Mouse (Mus musculus) stomach, embryonic 14.5 days (tissue): Measurements from ENCODE around the gene Vwa2. TPM values are rescaled to one million over a fixed set of nuclear protein-coding genes. Genes with fewer than 3 reads are reported as not detected.

Experiments used
- ATAC-seq: fragments of 200-750 bp; cut with Nextera tagmentation; 2 replicates; pipeline ENCODE4 v1.8.0; 2017; ENCODE audit warnings: low read depth, moderate TSS enrichment; ENCODE audit not compliant: insufficient number of reproducible peaks, insufficient read depth, low FRiP score
- H3K27ac ChIP-seq: fragments of 300-500 bp; sonication (generic); 2 replicates; pipeline ENCODE4 v1.5.1; 2014; ENCODE audit warnings: mild to moderate bottlenecking, low read length, moderate library complexity, mixed read lengths
- H3K27me3 ChIP-seq: fragments of 300-500 bp; sonication (generic); 2 replicates; pipeline ENCODE4 v1.6.1; 2014; ENCODE audit warnings: low read length, control low read depth, mixed read lengths; ENCODE audit not compliant: control insufficient read depth, insufficient read depth
- H3K36me3 ChIP-seq: fragments of 300-500 bp; sonication (generic); 2 replicates; pipeline ENCODE4 v1.6.1; 2014; ENCODE audit warnings: mild to moderate bottlenecking, control low read depth, low read length, moderate library complexity, mixed read lengths; ENCODE audit not compliant: control insufficient read depth, insufficient read depth
- H3K4me1 ChIP-seq: fragments of 300-500 bp; sonication (generic); 2 replicates; pipeline ENCODE4 v1.6.1; 2014; ENCODE audit warnings: low read length, control low read depth, mixed read lengths; ENCODE audit not compliant: control insufficient read depth, insufficient read depth
- H3K4me2 ChIP-seq: fragments of 300-500 bp; sonication (generic); replicated peaks from 2 replicates; pipeline ENCODE4 v1.6.1; 2014; ENCODE audit warnings: low read depth, low read length, control low read depth
- H3K4me3 ChIP-seq: fragments of 300-500 bp; sonication (generic); 2 replicates; pipeline ENCODE4 v1.5.1; 2014; ENCODE audit warnings: low read depth, low read length, control low read depth
- H3K9ac ChIP-seq: fragments of 300-500 bp; sonication (generic); replicated peaks from 2 replicates; pipeline ENCODE4 v1.6.1; 2014; ENCODE audit warnings: low read depth, mild to moderate bottlenecking, control low read depth, low read length, moderate library complexity, mixed read lengths
- H3K9me3 ChIP-seq: fragments of 300-500 bp; sonication (generic); 2 replicates; pipeline ENCODE4 v1.6.1; 2016; ENCODE audit warnings: low read depth, low read length, control low read depth; ENCODE audit not compliant: control insufficient read depth
- WGBS: fragments of 180-500 bp; shearing (Covaris S2); extraction: QIAGEN DNeasy Blood & Tissue Kit; methylation state at CpG from one replicate; pipeline ENCODE4 v1.1.7; 2014; 5-methylcytosine and 5-hydroxymethylcytosine counted together
- polyA plus RNA-seq: library from polyadenylated mRNA; unstranded; fragments of >200 nt; fragmentation: Nextera tagmentation; extraction: Ambion mirVana; gene quantifications from 2 replicates; pipeline ENCODE4 v1.2.1, GENCODE M21; 2014

Gene Vwa2
- polyA plus RNA-seq, 1 experiment from 2014 or later, result 3.3 TPM

- no peaks in the 10 kb centered on the region for H3K27me3 ChIP-seq
- no peaks in the 10 kb centered on the region for H3K36me3 ChIP-seq
- no peak overlapping the region for H3K4me2 ChIP-seq
- H3K9me3 ChIP-seq, result no peaks in the 10 kb centered on the region
- H3K4me3 ChIP-seq, result no peak overlapping the region
- peaks cover 33% of the 10 kb centered on the region for H3K4me1 ChIP-seq
- H3K27ac ChIP-seq, result peak overlapping the region; percentile 27; the same call in 1 of the 2 replicates
- WGBS, result 75% methylated on average over 20 of the region's 20 CpGs
- no peak overlapping the region for H3K9ac ChIP-seq
- no peak for ATAC-seq
Measured at GRCm38 (mm10) chr19:56955568-56956513, 81.8 kb downstream of the Vwa2 start.

GRCm38 (mm10) chr19:56958011-56958410, 84.0 kb downstream of the Vwa2 start:
- no peaks in the 10 kb centered on the region for H3K9me3 ChIP-seq
- no peak overlapping the region for H3K4me2 ChIP-seq
- no peak overlapping the region for H3K9ac ChIP-seq
- H3K27ac ChIP-seq, result peak overlapping the region; percentile 69; the same call in 1 of the 2 replicates
- no peak for ATAC-seq
- H3K4me1 ChIP-seq, result peaks cover 33% of the 10 kb centered on the region
- H3K36me3 ChIP-seq, result no peaks in the 10 kb centered on the region
- H3K27me3 ChIP-seq, result no peaks in the 10 kb centered on the region
- H3K4me3 ChIP-seq, result no peak overlapping the region
- WGBS, result 37% methylated on average over 4 of the region's 4 CpGs

GRCm38 (mm10) chr19:56958582-56959021, 84.6 kb downstream of the Vwa2 start:
- H3K27ac ChIP-seq, result peak overlapping the region; percentile 69
- peak; percentile 71; the same call in 1 of the 2 replicates for ATAC-seq
- H3K9me3 ChIP-seq, result no peaks in the 10 kb centered on the region
- WGBS, result 17% methylated on average over 6 of the region's 6 CpGs
- H3K4me1 ChIP-seq, result peaks cover 33% of the 10 kb centered on the region
- H3K9ac ChIP-seq, result no peak overlapping the region
- no peaks in the 10 kb centered on the region for H3K36me3 ChIP-seq
- H3K27me3 ChIP-seq, result no peaks in the 10 kb centered on the region
- no peak overlapping the region for H3K4me2 ChIP-seq
- H3K4me3 ChIP-seq, result no peak overlapping the region

- Histone ChIP-seq H3K4me3 (no peak overlapping the region), H3K4me2 (no peak overlapping the region)
- 86% methylated on average over 2 of the region's 2 CpGs for WGBS
Measured at GRCm38 (mm10) chr19:56959057-56959456, 85.0 kb downstream of the Vwa2 start.

GRCm38 (mm10) chr19:56959601-56960000, 85.6 kb downstream of the Vwa2 start:
- H3K27me3 ChIP-seq, result no peaks in the 10 kb centered on the region
- no peak for ATAC-seq
- 66% methylated on average over 3 of the region's 3 CpGs for WGBS
- peak overlapping the region; percentile 69 for H3K27ac ChIP-seq
- no peak overlapping the region for H3K4me3 ChIP-seq
- no peak overlapping the region for H3K4me2 ChIP-seq
- no peak overlapping the region for H3K9ac ChIP-seq
- H3K36me3 ChIP-seq, result no peaks in the 10 kb centered on the region
- peaks cover 24% of the 10 kb centered on the region for H3K4me1 ChIP-seq
- no peaks in the 10 kb centered on the region for H3K9me3 ChIP-seq

More at GRCm38 (mm10) chr19:56959057-56959456, 85.0 kb downstream of the Vwa2 start:
- Histone ChIP-seq H3K36me3 (no peaks in the 10 kb centered on the region), H3K27me3 (no peaks in the 10 kb centered on the region), H3K9me3 (no peaks in the 10 kb centered on the region), H3K4me1 (peaks cover 29% of the 10 kb centered on the region), H3K9ac (no peak overlapping the region), H3K27ac (peak overlapping the region; percentile 69)
- ATAC-seq, result no peak

Other genes starting within 250 kb of the Vwa2 start
- gene Adrb1, start 152.1 kb upstream of the Vwa2 start, polyA plus RNA-seq, result 1.2 and 1.3 TPM in 2 replicates
- gene Ccdc186, start 52.1 kb upstream of the Vwa2 start, polyA plus RNA-seq, result 25.4 and 27.1 TPM in 2 replicates
- 1.8 and 1.9 TPM in 2 replicates for gene Tdrd1, start 48.0 kb upstream of the Vwa2 start, polyA plus RNA-seq
- gene Afap1l2, start 134.0 kb downstream of the Vwa2 start, polyA plus RNA-seq, result 24.6 and 28.5 TPM in 2 replicates